Mouse (Mus musculus) lung, postnatal 0 days (tissue): ENCODE data around the gene Cacna2d2.

Experiments
- CTCF ChIP-seq: IDR thresholded peaks from 2 replicates; pipeline ENCODE4 v1.5.1; 2016; ENCODE audit warnings: antibody characterized with exemption, mild to moderate bottlenecking
- EP300 ChIP-seq: IDR thresholded peaks from 2 replicates; pipeline ENCODE4 v1.6.1; 2016; ENCODE audit warnings: antibody characterized with exemption, mild to moderate bottlenecking, control low read depth

- peak; percentile 60 for TF ChIP-seq CTCF
- TF ChIP-seq EP300: no peak
Observed at GRCm38 (mm10) chr9:107386722-107387121, 12.7 kb upstream of the Cacna2d2 start.
